Mouse (Mus musculus) inflammation-experienced regulatory T-cells, adult 6 months (primary cell): ENCODE data around the gene Fam122a. TPM values are rescaled to one million over a fixed set of nuclear protein-coding genes. Genes with fewer than 3 reads are reported as not detected.

Experiments
- ATAC-seq: one replicate; pipeline ENCODE4 v1.8.0; 2017
- polyA plus RNA-seq, 3 experiments: library from polyadenylated mRNA; unstranded; fragments of 100-300 nt; shearing (Covaris generic); gene quantifications; one replicate each; pipeline ENCODE4 v1.2.1; 2017

Fam122a gene
- polyA plus RNA-seq, 3 experiments from 2014 or later: 3.0 to 5.4 (median 5.1) TPM

DNA sequence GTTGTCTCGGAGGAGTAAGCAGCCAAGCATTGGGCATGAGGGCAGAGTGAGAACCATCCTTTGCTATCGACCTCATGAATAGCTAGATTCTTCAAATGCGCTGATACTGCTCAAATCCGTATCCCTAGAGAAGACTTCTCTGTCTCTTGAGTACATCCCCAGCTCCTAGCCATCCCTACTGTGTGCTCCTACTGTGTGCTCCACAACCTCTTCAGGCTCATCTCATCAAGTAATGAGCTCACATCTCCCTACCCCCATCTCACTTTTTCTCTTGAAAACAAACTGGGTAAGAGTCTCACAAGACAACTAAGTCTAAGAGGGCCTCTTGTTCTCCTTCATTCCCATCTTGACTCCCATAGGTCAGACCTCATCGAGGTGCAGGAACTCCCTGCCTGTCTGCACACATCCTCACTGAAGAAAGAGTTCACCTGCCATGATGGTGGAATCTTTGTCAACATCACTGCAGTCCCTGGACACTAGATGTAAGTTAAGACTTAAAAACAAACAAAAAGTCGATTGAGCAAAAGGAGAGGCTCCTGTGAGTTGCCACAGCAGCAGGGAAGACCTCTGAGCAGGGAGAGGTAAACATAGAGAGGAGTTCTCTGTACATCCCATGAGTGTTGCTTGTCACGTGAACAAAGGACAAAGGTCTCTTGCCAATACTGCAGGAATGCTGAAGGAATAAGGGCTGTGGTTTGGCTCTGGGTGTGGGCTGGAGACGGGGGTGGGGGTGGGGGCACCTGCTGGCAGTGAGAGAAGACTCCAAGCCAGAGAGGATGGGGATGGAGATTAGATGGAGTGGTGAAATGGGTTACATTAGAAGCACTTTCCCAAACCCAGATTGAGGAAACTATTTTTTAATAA, 9.5 kb upstream of the Fam122a start:
- no peak for ATAC-seq

DNA sequence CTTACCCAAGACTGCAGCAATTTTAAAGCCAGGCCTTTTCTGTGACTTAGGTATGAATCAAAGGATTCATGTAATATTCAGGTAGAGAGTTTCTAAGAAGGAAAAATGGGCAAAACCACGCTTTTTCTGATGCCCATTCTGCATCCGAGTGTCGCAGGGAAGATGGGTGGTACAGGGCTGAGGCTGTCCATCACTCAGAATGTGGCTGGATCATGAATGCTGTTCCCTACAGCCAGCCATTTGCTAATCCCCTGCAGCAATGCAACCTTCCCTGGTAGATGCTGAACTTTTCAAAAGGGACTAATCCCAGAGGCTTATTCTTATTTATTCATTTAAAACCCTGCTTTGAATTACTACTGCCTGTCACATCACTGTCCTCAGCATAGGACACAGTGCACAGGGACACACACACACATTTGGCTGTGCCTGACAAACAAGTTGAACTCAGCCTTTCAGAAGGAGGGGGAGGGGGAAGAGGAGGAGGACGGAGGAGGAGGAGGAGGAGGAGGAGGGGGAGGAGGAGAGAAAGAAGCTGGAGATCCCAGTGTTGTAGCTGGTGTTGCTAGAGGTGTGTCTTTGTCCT, 7.5 kb upstream of the Fam122a start:
- no peak for ATAC-seq

DNA sequence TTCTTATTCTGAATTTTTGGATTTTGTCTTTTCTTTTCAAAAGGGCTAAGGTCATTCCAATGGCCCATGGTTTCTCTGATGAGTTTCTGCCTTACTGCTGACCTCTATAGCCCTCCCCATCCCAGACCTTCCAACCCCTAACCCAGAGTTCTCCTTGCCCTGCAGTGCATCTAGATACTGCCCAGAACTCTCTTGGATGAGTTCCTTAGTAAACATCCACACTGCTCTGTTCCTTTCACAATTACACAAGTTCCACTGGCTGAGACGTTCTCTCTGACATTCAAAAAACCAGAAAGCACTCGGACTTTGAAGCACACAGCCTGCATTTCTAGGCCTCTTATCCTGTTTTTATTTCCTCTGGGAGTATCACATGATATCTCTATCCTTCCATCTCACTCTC, 3.8 kb upstream of the Fam122a start:
- ATAC-seq: no peak

DNA sequence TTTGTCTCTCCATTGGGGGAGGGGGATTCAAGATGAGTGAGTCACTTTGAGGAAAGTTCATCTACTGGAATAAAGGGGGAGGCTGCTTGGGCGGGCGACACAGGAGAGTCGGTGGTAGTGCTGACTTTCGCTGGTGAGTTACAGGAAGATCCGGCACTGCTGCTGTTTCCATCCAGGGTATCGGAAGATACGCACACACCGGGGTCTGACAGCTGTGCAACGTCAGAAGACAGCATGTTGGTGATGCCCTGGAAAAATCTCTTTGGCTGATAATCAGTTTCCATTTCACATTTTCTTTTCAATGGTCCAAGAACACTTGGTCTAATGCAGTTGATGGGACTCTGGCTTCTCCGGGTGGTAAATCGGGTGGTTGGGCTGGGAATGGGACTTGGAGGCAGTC, 695 bp downstream of the Fam122a start:
- peak; percentile 57 for ATAC-seq

- ATAC-seq: no peak
Measured at GRCm38 (mm10) chr19:24475281-24475680, 1.9 kb downstream of the Fam122a start.

DNA sequence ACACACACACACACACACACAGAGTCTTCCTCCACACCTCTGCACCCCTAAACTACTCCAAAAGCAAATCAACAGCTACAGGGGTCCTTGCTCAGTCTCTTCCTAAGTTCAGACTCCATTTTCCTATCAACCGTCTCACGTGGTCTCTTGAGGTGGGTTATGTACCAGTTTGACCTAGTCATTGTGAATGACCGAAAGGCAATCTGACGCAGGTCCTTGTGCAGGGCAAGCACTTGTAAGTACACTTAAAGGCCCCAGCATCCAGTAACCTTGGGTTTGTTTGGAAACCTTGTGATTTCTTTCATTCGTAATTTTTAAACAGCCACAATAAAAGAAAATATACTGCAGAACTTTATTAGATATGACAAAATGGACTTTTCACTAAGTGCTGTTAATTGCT, 4.6 kb downstream of the Fam122a start:
- ATAC-seq: no peak

GRCm38 (mm10) chr19:24471538-24471937, 5.6 kb downstream of the Fam122a start:
- ATAC-seq: no peak

- ATAC-seq: no peak
Measured at GRCm38 (mm10) chr19:24469216-24469615, 7.9 kb downstream of the Fam122a start.

DNA sequence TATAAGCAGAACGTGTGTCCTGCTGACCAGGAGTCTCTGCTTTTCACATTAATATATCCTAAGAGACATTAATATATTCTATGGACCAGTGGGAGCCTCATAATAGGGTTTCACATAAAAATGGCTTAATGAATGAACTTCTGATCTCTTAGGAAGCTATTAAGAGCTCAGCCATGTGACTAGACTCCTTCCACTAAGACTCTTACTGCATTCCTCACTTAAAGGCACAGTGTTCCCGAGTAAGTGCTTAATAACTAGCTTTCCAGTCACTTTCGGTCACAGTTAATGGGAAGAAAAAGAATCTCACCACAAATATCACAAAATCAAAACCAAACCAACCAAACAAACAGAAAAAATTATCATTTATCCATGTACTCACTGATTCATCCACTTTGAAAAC, 8.5 kb downstream of the Fam122a start:
- no peak for ATAC-seq

- no peak for ATAC-seq
Measured at GRCm38 (mm10) chr19:24463011-24463410, 14.1 kb downstream of the Fam122a start.

DNA sequence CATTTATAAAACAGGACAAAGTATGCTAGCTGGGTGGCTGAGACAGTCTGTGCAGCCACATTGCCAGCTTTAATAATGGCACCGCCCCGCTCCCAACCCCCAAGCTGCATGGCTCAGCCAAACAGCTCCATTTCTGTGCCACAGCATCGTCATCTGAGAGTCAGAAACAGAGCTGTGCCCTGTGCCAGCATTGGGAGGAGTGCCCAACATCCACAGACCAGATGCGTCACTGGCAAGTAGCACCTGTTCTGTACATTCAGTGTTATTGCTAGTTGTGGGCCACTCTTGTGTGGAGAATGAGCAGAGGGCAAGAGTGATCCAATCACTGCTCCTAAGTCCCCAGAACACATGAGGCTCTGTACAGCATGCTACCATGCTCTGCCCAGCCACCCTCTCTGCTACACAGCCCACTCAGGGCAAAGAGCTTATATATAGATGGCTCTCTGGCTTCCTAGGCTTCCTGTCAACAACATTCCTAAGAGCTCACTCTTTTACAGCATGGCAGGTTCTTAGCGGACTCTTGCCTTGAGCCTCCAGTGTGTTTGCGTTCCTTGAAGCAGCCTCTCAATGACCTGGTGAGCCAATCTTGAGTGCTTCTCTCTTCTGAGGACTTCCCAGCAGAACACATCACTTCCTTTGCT, 20.4 kb downstream of the Fam122a start:
- ATAC-seq: no peak

- no peak for ATAC-seq
Measured at GRCm38 (mm10) chr19:24455249-24455960, 21.8 kb downstream of the Fam122a start.

- no peak for ATAC-seq
Measured at GRCm38 (mm10) chr19:24454451-24454850, 22.7 kb downstream of the Fam122a start.

DNA sequence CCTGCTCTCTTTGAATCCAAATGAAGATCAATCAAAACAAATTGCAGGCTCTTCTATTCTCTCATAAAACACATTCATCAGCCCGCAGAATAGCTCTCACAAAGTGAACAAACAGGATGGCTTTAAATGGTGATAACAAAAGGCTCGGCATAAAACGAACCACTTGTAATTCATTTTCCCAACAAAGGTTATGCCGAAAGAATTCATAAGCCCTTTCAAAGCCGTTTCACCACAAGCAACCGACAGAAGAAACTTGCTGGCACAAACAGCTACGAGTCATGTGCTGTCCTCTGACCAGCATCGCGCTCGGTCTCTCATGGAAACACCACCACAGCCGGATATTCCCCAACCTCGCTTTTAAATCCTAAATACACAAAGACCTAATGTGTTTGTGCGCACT, 23.8 kb downstream of the Fam122a start:
- ATAC-seq: no peak

DNA sequence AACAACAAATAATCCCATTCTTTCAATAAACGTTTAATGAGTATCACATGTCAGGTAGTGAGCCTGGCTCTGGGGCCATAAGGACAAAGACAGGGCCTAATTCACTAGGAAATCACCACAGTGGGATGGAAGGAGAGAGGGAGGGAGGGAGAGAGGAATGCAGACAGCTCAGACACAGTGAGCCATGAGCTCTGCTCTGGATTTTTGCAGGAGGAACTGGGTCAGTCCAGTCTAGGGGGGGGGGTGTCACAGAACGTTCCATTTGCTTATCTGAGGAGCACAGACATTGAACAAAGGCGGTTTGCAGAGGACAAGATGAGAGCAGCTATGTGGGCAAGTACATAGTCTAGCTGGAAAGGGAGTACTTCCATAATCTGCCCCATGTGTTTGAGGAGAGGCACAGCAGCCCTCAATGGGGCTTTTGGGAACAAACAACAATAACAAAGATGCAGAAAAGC, 24.7 kb downstream of the Fam122a start:
- ATAC-seq: no peak

DNA sequence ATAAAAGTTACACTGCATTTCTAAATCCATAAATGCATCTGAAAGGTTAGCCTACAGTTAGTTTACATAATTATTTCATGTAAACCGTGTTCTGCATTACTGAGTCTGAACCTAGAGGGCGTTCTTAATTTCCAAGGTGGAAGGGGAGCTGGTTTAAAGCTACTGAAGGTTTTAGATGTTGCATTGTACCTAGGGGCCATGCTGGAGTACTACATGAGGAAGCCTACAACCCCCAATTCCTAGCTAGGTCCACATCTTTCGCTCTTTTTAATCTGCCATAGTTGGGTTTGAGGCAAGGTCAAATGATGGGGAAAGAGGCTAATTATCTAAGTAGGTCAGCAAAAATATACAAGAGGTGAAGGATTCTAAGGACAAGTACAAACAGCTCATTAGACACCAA, 25.5 kb downstream of the Fam122a start:
- no peak for ATAC-seq

DNA sequence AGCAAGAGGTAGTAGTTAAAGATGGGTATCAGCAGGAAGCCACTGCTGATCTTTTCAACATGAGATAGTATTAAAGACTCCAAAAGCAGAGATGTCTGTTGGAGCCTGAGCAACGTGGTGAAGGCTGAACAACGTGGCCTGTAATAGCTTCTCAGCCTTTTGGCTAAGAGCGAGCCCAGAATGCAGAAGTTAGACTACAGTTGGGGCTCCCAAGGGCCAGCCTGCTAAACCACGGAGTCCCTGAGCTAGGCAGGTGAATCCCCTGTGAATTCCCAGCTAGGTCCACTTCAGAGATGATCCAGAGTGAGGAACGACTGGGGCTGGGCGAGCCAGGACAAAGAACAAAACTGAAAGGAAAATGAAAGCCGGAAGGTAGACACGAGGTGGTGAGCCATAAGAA, 26.4 kb downstream of the Fam122a start:
- no peak for ATAC-seq

GRCm38 (mm10) chr19:24444322-24444721, 32.8 kb downstream of the Fam122a start:
- no peak for ATAC-seq

- ATAC-seq: no peak
Measured at GRCm38 (mm10) chr19:24439715-24440114, 37.4 kb downstream of the Fam122a start.

- no peak for ATAC-seq
Measured at GRCm38 (mm10) chr19:24434291-24434690, 42.9 kb downstream of the Fam122a start.

GRCm38 (mm10) chr19:24432447-24432846, 44.7 kb downstream of the Fam122a start:
- no peak for ATAC-seq

GRCm38 (mm10) chr19:24431381-24431780, 45.8 kb downstream of the Fam122a start:
- ATAC-seq: no peak

- no peak for ATAC-seq
Measured at GRCm38 (mm10) chr19:24428011-24428410, 49.1 kb downstream of the Fam122a start.
